ENCODE assay signal across 17 mouse cellular contexts in the genomic region with DNA sequence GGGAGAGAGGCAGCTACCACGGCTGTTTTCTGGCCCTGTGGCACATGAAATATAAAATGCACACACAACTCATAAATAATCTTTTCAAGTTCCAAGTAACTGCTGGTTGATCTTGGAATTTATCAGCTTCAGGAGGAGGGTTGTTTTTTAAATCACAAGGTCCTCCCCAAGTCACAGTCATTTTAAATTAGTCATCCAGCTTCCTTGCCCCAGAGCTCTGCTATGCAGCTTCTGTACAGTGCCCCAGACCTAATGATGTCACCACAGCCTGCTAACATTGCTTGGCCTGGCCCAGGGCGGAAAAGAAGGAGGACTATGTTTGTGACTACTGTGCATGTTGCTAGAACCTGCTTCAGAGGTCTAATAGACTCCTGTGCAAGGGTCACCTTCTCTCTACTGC. TPM values are rescaled to one million over a fixed set of nuclear protein-coding genes. Genes with fewer than 3 reads are reported as not detected.
"Had no signal": no experiment of that assay in that cellular context is flagged by ENCODE, and none has a peak within 500 bp of the region (broad histone marks: within the 10 kb centered on the region; RNA-seq: fewer than 3 reads in every experiment).

No protein-coding gene starts in this region.

- H3K27me3 ChIP-seq: midbrain, embryonic 13.5 days; neural tube, embryonic 15.5 days had no signal

- H3K4me1 ChIP-seq: limb, embryonic 10.5 days; liver, embryonic 15.5 days; midbrain, embryonic 13.5 days; neural tube, embryonic 15.5 days had no signal

- H3K36me3 ChIP-seq: limb, embryonic 10.5 days; liver, embryonic 15.5 days; midbrain, embryonic 13.5 days; neural tube, embryonic 15.5 days had no signal

- DNase-seq: lung, adult 2 months; lung, postnatal 36 days; right cerebral cortex, adult 18-20 months; right cerebral cortex, postnatal 25 days; thymus, postnatal 4 days had no signal

- H3K9ac ChIP-seq: liver, embryonic 15.5 days; midbrain, embryonic 13.5 days; neural tube, embryonic 15.5 days had no signal

- ATAC-seq: lung, postnatal 0 days; midbrain, embryonic 13.5 days had no signal

- H3K4me3 ChIP-seq: limb, embryonic 10.5 days; liver, embryonic 15.5 days; midbrain, embryonic 13.5 days; neural tube, embryonic 15.5 days had no signal

- H3K9me3 ChIP-seq: limb, embryonic 10.5 days; liver, embryonic 15.5 days; midbrain, embryonic 13.5 days; neural tube, embryonic 15.5 days had no signal

- H3K4me2 ChIP-seq: liver, embryonic 11.5 days; liver, embryonic 15.5 days; midbrain, embryonic 13.5 days; neural tube, embryonic 15.5 days had no signal

- H3K27ac ChIP-seq: limb, embryonic 10.5 days; liver, embryonic 15.5 days; midbrain, embryonic 13.5 days; neural tube, embryonic 15.5 days had no signal

RNA-seq across cellular contexts. Expression of gene 1700125H20Rik, which starts 12.9 kb away (rescaled TPM):
- total RNA-seq: left cerebral cortex, adult 18-20 months; megakaryocyte progenitor cell, adult 5-6 weeks; midbrain, postnatal 0 days had no signal
- polyA plus RNA-seq: large intestine, adult 2 months; liver, embryonic 15.5 days; lung, adult 2 months; small intestine, adult 2 months; stomach, embryonic 16.5 days had no signal
